Mouse (Mus musculus) right cerebral cortex, postnatal 10 days (tissue): ENCODE measurements at regions not wholly inside any gene's neighbourhood (a gene's known extent, or its start where the extent isn't known, plus 50 kb on each side); places are given as distances from the start of the nearest gene placed in this dataset.

ENCODE experiments used
- DNase-seq, 2 experiments: peaks; one replicate each; pipeline ENCODE4 v3.0.0; 2021; ENCODE audit warnings: low spot score in 2 of 2

GRCm38 (mm10) chr7:134528026-134528425, 142.4 kb upstream of the Dock1 start:
- DNase-seq: no peak

GRCm38 (mm10) chr7:134534821-134535220, 135.6 kb upstream of the Dock1 start:
- no peak for DNase-seq

GRCm38 (mm10) chr7:134541699-134542098, 128.8 kb upstream of the Dock1 start:
- no peak for DNase-seq

- DNase-seq: no peak
Observed at GRCm38 (mm10) chr7:134546187-134546586, 124.3 kb upstream of the Dock1 start.

GRCm38 (mm10) chr7:134549286-134549919, 121.1 kb upstream of the Dock1 start:
- DNase-seq: no peak

- DNase-seq: peak; percentile 64 to 65
Observed at GRCm38 (mm10) chr7:134550221-134550809, 120.1 kb upstream of the Dock1 start.

GRCm38 (mm10) chr7:134552051-134552451, 118.4 kb upstream of the Dock1 start:
- peak; percentile 31 for DNase-seq

GRCm38 (mm10) chr7:134556061-134556460, 114.4 kb upstream of the Dock1 start:
- DNase-seq: peak; percentile 22 to 29

GRCm38 (mm10) chr7:134566322-134566721, 104.1 kb upstream of the Dock1 start:
- peak; percentile 33 to 64 for DNase-seq

- DNase-seq: no peak
Observed at GRCm38 (mm10) chr7:134569247-134569646, 101.2 kb upstream of the Dock1 start.

- DNase-seq: no peak
Observed at GRCm38 (mm10) chr7:134570176-134570810, 100.2 kb upstream of the Dock1 start.

GRCm38 (mm10) chr7:134581746-134582145, 88.7 kb upstream of the Dock1 start:
- DNase-seq: no peak

- DNase-seq: no peak
Observed at GRCm38 (mm10) chr7:134585478-134585877, 85.0 kb upstream of the Dock1 start.

- DNase-seq: peak in 1 of 2 experiments; percentile 28
Observed at GRCm38 (mm10) chr7:134586990-134587389, 83.5 kb upstream of the Dock1 start.

GRCm38 (mm10) chr7:134607886-134608285, 62.6 kb upstream of the Dock1 start:
- no peak for DNase-seq

GRCm38 (mm10) chr7:134610159-134610558, 60.3 kb upstream of the Dock1 start:
- no peak for DNase-seq

GRCm38 (mm10) chr7:134611371-134611770, 59.1 kb upstream of the Dock1 start:
- no peak for DNase-seq

- DNase-seq: peak; percentile 62 to 63
Observed at GRCm38 (mm10) chr7:134612175-134612633, 58.2 kb upstream of the Dock1 start.

GRCm38 (mm10) chr7:134619220-134619975, 51.1 kb upstream of the Dock1 start:
- DNase-seq: no peak

GRCm38 (mm10) chr7:134620006-134620405, 50.4 kb upstream of the Dock1 start:
- no peak for DNase-seq
